Mouse (Mus musculus) small intestine, adult 10 weeks (tissue): ENCODE measurements around the gene Spag6l. TPM values are rescaled to one million over a fixed set of nuclear protein-coding genes. Genes with fewer than 3 reads are reported as not detected.

Experiments
- polyA plus RNA-seq: library from polyadenylated mRNA; stranded (reverse); fragments of 350-450 nt; fragmentation: Illumina TruSeq; extraction: RNeasy Lipid Tissue Mini Kit (QIAGEN cat#74804); gene quantifications from one replicate; pipeline ENCODE4 v1.2.3, GENCODE M21; 2014; ENCODE audit warnings: low replicate concordance

The Spag6l gene
- polyA plus RNA-seq, result 0.15 TPM

GRCm38 (mm10) chr16:16828757-16829615, at the start of gene Spag6l:
TSS of gene Spag6l (minus strand) at chr16:16829456.

GRCm38 (mm10) chr16:16870617-16871331, 41.5 kb upstream of the Spag6l start, which contains the start of the genes Top3b and Vpreb1:
TSS of gene Top3b (plus strand) at chr16:16870736.
TSS of gene Vpreb1 (minus strand) at chr16:16870843.

GRCm38 (mm10) chr16:16863978-16864377, 34.7 kb upstream of the Spag6l start, which contains the start of gene Igll1:
TSS of gene Igll1 (minus strand) at chr16:16863985.

Other genes with a start within 250 kb of the Spag6l start
- 61.0 TPM for gene Fgd4, start 228.9 kb downstream of the Spag6l start, polyA plus RNA-seq
- gene Olfr19, start 153.1 kb downstream of the Spag6l start, polyA plus RNA-seq, result not detected
- gene Igll1, start 34.5 kb upstream of the Spag6l start, polyA plus RNA-seq, result not detected
- gene Top3b, start 41.3 kb upstream of the Spag6l start, polyA plus RNA-seq, result 8.6 TPM
- not detected for gene Vpreb1, start 41.4 kb upstream of the Spag6l start, polyA plus RNA-seq
- gene Ppm1f, start 67.0 kb upstream of the Spag6l start, polyA plus RNA-seq, result 0.97 TPM
- 238 TPM for gene Mapk1, start 153.9 kb upstream of the Spag6l start, polyA plus RNA-seq
- gene Ypel1, start 240.2 kb upstream of the Spag6l start, polyA plus RNA-seq, result 0.26 TPM